Mouse (Mus musculus) testis, adult 2 months (tissue): ENCODE data around the gene Irf6. TPM values are rescaled to one million over a fixed set of nuclear protein-coding genes. Genes with fewer than 3 reads are reported as not detected.

Experiments used
- H3K27ac ChIP-seq: fragments of 200-500 bp; 2 replicates; pipeline ENCODE4 v1.5.1; 2012; ENCODE audit warnings: low read depth, low read length; ENCODE audit not compliant: control insufficient read depth, insufficient read depth
- H3K27me3 ChIP-seq: fragments of 200-500 bp; 2 replicates; pipeline ENCODE4 v1.6.1; 2012; ENCODE audit warnings: mild to moderate bottlenecking, low read length, moderate library complexity; ENCODE audit not compliant: control insufficient read depth, insufficient read depth
- H3K36me3 ChIP-seq: fragments of 200-500 bp; 2 replicates; pipeline ENCODE4 v1.6.1; 2012; ENCODE audit warnings: mild to moderate bottlenecking, low read length; ENCODE audit not compliant: control insufficient read depth, insufficient read depth
- H3K4me1 ChIP-seq: fragments of 200-500 bp; 2 replicates; pipeline ENCODE4 v1.6.1; 2012; ENCODE audit warnings: low read length; ENCODE audit not compliant: control insufficient read depth, insufficient read depth
- H3K4me3 ChIP-seq: fragments of 200-500 bp; 2 replicates; pipeline ENCODE4 v1.5.1; 2012; ENCODE audit warnings: low read depth, mild to moderate bottlenecking, low read length, moderate library complexity, mixed read lengths; ENCODE audit not compliant: control insufficient read depth
- CTCF ChIP-seq: fragments of 200-500 bp; IDR thresholded peaks from 2 replicates; pipeline ENCODE4 v1.5.1; 2012; ENCODE audit warnings: low read depth, mild to moderate bottlenecking, inconsistent platforms, low read length, moderate library complexity; ENCODE audit not compliant: control insufficient read depth, insufficient read depth, insufficient replicate concordance
- POLR2A ChIP-seq: fragments of 200-500 bp; IDR thresholded peaks from 2 replicates; pipeline ENCODE4 v1.6.1; 2012; ENCODE audit warnings: low read depth, mild to moderate bottlenecking, inconsistent platforms, low read length, moderate library complexity; ENCODE audit not compliant: control insufficient read depth
- polyA plus RNA-seq: library from polyadenylated mRNA; depleted of rRNA; stranded (reverse); fragments of >200 nt; gene quantifications from 2 replicates; pipeline ENCODE4 v1.2.3, GENCODE M21; 2012

The Irf6 gene
- polyA plus RNA-seq, 1 experiment, result 17.5 TPM

- Histone ChIP-seq H3K27me3 (no peaks in the 10 kb centered on the region), H3K36me3 (no peaks in the 10 kb centered on the region), H3K4me3 (no peak overlapping the region), H3K27ac (no peak overlapping the region), H3K4me1 (peaks cover 6% of the 10 kb centered on the region)
- TF ChIP-seq POLR2A, result no peak
- no peak for TF ChIP-seq CTCF
These were observed 16.3 kb downstream of the Irf6 start for GRCm38 (mm10) chr1:193169228-193169627.

GRCm38 (mm10) chr1:193169856-193170255 is 16.9 kb downstream of the Irf6 start:
- no peaks in the 10 kb centered on the region for H3K36me3 ChIP-seq
- H3K27ac ChIP-seq, result no peak overlapping the region
- TF ChIP-seq CTCF (no peak), POLR2A (no peak)
- H3K4me3 ChIP-seq, result no peak overlapping the region
- H3K4me1 ChIP-seq, result peaks cover 11% of the 10 kb centered on the region
- no peaks in the 10 kb centered on the region for H3K27me3 ChIP-seq

- TF ChIP-seq CTCF (no peak), POLR2A (peak; percentile 87)
- Histone ChIP-seq H3K36me3 (no peaks in the 10 kb centered on the region), H3K4me3 (peak overlapping the region; percentile 78), H3K4me1 (peaks cover 11% of the 10 kb centered on the region), H3K27me3 (no peaks in the 10 kb centered on the region), H3K27ac (peak overlapping the region; percentile 75)
These were observed 20.3 kb downstream of the Irf6 start for GRCm38 (mm10) chr1:193172991-193173809.

- H3K4me3 ChIP-seq, result peak overlapping the region; percentile 78
- H3K27ac ChIP-seq, result peak overlapping the region; percentile 30
- H3K36me3 ChIP-seq, result no peaks in the 10 kb centered on the region
- H3K4me1 ChIP-seq, result peaks cover 11% of the 10 kb centered on the region
- TF ChIP-seq POLR2A (no peak), CTCF (no peak)
- no peaks in the 10 kb centered on the region for H3K27me3 ChIP-seq
These were observed 20.9 kb downstream of the Irf6 start for GRCm38 (mm10) chr1:193173810-193174129.

- Histone ChIP-seq H3K4me1 (peaks cover 11% of the 10 kb centered on the region), H3K36me3 (no peaks in the 10 kb centered on the region), H3K27ac (peak overlapping the region; percentile 44), H3K27me3 (no peaks in the 10 kb centered on the region), H3K4me3 (peak overlapping the region; percentile 3; the same call in 1 of the 2 replicates)
- TF ChIP-seq CTCF, result no peak
These were observed 21.3 kb downstream of the Irf6 start for GRCm38 (mm10) chr1:193174143-193174733.

GRCm38 (mm10) chr1:193181104-193181503 is 28.2 kb downstream of the Irf6 start:
- Histone ChIP-seq H3K36me3 (no peaks in the 10 kb centered on the region), H3K4me1 (no peaks in the 10 kb centered on the region), H3K27ac (no peak overlapping the region), H3K4me3 (no peak overlapping the region), H3K27me3 (no peaks in the 10 kb centered on the region)
- TF ChIP-seq POLR2A (no peak), CTCF (no peak)

GRCm38 (mm10) chr1:193188257-193188656 is 35.3 kb downstream of the Irf6 start:
- TF ChIP-seq POLR2A (no peak), CTCF (no peak)
- no peak overlapping the region for H3K27ac ChIP-seq
- H3K4me1 ChIP-seq, result no peaks in the 10 kb centered on the region
- no peaks in the 10 kb centered on the region for H3K27me3 ChIP-seq
- H3K36me3 ChIP-seq, result no peaks in the 10 kb centered on the region
- H3K4me3 ChIP-seq, result no peak overlapping the region
